Mouse (Mus musculus) fibroblast of lung, adult 2 months (primary cell): ENCODE data around the gene Gm49673.
A peak's percentile ranks its signal among the peaks of the same experiment; 100 is the strongest.
"Not testable (repeated sequence)": the region's sequence is repeated elsewhere in the genome, so short reads cannot be mapped to it uniquely, and the experiment has no call there.

ENCODE experiments used
- DNase-seq: peaks from one replicate; pipeline ENCODE4 v3.0.0-alpha.2; 2011; ENCODE audit warnings: low read depth

The Gm49673 gene

GRCm38 (mm10) chr17:8147439-8148316, at the start of gene Gm49673, which contains the start of gene Rnaset2a:
Gene Gm49673, minus strand, starts transcription at chr17:8147788.
Gene Rnaset2a, minus strand, starts transcription at chr17:8148097.
- peak; percentile 0 for DNase-seq

DNA sequence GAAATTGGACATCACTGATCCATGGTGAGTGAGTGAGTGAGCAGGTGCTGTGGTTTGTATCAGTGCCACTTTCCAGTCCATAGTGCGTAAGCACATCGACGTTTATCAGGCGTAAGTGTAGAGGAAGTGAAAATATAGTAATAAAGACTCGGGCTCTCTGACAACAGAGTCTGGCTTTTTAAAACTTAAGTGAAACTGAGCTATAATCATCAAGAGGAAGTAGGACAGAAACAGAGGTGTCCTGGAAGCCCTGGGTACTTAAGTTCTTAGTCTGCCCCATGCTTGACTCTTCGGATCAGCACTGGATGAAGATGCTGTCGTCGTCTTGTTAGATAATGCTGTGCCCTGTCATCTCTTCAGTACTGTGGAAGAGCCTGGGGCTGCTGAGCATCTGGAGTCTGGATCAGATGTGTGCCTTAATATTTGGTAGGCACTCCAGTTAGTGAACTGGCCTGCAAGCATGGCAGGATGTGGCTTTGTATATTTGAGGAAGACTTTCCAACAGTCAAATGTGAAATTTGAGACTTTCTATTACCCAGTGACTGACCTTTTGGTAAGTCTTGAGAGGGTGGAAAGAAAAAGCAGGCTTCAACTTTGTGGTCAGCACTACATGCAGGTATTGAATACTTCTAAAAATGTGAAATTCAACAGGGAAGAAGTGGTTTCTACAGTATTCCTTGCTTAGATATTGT, 48.2 kb upstream of the Gm49673 start:
- no peak for DNase-seq

- no peak for DNase-seq
These were observed 46.1 kb upstream of the Gm49673 start for GRCm38 (mm10) chr17:8193678-8194077.

GRCm38 (mm10) chr17:8184217-8184616, 36.6 kb upstream of the Gm49673 start:
- DNase-seq, result no peak

DNA sequence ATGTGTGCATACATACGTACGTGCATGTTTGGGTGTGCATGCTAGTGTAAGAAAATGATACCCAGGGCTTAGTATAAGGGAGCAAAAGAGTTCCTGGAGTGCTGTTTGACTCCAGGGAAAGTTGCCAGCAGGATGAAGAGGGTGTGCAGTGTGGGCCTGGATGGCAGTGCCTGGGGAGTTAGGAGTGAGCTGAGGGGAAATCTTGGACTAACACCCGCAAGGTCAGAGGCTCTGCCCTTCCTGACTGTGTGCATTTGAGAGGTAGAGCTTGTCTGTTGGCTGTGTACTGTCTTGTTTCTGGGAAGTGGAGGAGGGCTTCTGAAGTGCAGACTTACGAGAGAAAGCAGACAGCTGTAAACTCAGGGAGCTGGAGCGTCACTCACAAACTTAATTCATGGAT, 36.2 kb upstream of the Gm49673 start:
- no peak for DNase-seq

DNA sequence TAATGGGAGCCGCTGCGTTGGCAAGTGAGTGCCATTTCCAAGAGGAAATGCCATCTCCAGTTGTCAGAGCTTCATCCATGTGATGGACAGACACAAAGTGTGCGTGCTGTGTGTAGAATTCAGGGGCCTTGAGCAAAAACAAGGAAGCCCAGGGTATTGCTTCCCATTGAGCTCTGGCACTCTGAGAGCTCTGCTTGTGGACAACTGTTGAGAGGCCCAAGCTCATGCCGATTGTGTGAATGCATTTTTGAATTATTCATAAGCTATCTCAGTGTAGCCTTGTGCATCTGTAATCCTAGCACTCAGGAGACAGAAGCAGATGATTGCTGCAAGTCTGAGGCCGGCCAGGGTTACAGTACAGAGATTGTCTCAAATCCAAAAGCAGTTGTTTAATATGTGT, 29.5 kb upstream of the Gm49673 start:
- no peak for DNase-seq

GRCm38 (mm10) chr17:8171081-8171480, 23.5 kb upstream of the Gm49673 start:
- no peak for DNase-seq

DNA sequence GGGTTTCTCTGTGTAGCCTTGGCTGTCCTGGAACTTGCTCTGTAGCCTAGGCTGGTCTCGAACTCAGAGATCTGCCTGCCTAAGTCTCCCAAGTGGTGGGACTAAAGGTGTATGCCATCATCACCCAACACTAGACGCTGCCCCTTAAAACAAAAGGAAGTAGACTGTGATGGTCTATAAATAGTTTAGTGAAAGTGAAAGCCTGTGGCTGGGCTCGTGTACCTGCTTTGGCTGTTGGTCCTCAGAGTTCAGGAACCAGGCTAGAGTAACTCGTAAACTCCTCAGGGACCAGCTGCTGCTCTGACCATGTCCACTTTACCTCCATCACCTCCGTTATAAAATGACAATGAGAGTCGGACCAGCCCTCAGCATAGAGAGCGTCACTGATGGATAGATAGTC, 22.7 kb upstream of the Gm49673 start:
- DNase-seq, result no peak

GRCm38 (mm10) chr17:8167436-8167835, 19.8 kb upstream of the Gm49673 start:
- DNase-seq, result not testable (repeated sequence)

GRCm38 (mm10) chr17:8166454-8166853, 18.9 kb upstream of the Gm49673 start:
- DNase-seq, result not testable (repeated sequence)

- not testable (repeated sequence) for DNase-seq
These were observed 18.4 kb upstream of the Gm49673 start for GRCm38 (mm10) chr17:8165977-8166376.

DNA sequence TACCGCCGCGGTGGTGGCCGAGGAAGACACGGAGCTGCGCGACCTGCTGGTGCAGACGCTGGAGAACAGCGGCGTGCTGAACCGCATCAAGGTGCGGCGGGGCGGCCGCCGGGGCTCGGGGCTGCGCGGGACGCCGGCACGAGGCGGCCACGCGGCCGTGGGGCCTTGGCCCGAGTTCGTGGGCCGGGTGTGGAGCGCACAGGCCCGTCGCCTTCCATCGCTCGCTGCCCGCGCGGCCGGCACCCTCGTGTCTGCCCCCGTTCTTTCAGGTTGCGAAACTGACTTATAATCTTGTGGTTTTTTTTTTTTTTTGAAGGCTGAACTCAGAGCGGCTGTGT, 18.0 kb upstream of the Gm49673 start:
- DNase-seq, result not testable (repeated sequence)

DNA sequence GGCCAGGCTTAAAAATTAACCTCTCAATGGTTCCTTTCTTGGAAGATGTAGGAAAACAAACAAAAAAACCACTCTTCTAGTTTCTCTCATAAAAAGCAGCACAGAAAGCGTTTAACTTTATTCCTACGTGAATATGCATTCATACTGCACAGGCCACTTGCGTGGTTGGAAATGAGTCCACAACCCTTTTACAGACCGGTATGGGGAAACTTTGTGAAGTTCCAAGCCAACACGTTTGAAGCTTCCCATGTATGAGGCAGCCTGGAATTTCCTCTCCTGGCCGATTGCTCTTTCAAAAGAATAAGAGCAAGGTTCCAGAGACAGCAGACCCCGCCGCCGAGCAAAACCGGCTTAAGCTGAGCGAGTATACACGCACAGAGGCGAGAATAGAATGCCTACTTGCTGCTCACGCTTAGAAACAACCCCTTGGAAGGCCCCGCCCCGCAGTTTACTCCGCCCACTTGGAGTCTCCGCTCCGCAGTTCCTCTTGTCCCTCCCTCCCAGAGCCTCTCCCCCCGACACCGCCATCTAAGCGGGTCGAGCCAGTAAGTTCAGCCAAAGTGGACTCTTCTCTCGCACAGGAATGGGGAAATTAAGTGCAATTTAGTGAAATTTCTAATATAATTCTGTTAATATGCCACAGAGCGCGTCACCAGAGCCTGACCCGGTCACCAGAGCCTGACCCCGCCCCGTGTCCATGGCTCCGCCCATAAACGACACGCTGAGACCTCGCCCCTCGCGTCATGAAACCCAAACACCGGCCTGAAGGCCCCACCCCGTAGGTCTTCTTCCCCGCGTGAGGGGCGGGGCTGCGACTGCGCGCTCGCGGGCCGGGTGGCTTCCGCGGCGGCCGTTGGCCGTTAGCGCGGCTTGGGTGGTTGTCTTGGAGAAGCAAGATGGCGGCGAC, 17.4 kb upstream of the Gm49673 start, which contains the start of gene Fgfr1op:
TSS of gene Fgfr1op (plus strand) at position 801 of the 907 bp plus-strand sequence.
- peak; percentile 7 for DNase-seq

- not testable (repeated sequence) for DNase-seq
These were observed 13.4 kb upstream of the Gm49673 start for GRCm38 (mm10) chr17:8160969-8161368.

GRCm38 (mm10) chr17:8158627-8159026, 11.0 kb upstream of the Gm49673 start:
- DNase-seq, result not testable (repeated sequence)

DNA sequence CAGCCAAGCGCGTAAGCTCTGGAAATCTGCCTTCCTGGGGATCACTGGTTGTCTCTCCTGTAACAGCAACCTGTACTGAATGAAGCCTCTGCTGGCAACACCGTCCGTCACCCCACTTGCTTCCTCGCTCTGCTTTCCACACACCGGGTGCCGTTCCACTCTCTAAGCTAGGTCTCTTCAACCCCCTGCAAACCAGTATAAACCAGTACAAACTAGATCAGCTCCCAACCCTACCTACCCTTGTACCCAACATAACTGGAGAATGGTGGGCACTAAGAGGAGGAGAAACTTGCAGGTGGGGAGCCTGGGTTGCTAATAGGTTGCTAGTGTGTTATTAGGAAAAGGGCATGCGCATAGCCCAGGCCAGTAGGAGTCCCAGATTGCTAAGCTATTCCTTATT, 8.4 kb upstream of the Gm49673 start:
- DNase-seq, result not testable (repeated sequence)

GRCm38 (mm10) chr17:8155010-8155409, 7.4 kb upstream of the Gm49673 start:
- DNase-seq, result not testable (repeated sequence)

DNA sequence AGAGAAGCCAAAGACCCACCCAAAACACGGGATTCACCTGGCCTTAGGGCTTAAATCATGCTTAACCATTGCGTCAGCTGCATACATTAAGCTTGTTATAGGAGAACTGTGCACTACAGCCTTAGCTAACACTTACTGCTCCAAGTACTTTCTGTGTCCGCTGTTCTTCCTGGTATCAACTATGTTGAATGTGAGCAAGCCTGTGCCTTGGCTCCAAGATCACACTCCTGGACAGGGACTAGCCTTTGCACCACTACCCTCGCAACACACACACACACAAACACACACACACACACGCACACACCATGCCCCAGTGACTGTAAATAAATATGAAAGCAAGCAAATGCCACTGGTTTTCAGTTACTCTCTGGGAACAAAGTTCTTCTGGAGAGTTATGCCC, 657 bp downstream of the Gm49673 start:
- not testable (repeated sequence) for DNase-seq

GRCm38 (mm10) chr17:8143802-8144673, 3.5 kb downstream of the Gm49673 start:
- DNase-seq, result peak; percentile 1

GRCm38 (mm10) chr17:8140210-8140609, 7.4 kb downstream of the Gm49673 start:
- not testable (repeated sequence) for DNase-seq

- not testable (repeated sequence) for DNase-seq
These were observed 9.5 kb downstream of the Gm49673 start for GRCm38 (mm10) chr17:8138116-8138515.
